Mouse (Mus musculus) layer of hippocampus, adult 9-11 months (tissue): ENCODE results near the gene Fgf16.

ENCODE experiments used
- DNase-seq: peaks from one replicate; pipeline ENCODE4 v3.0.0; 2022

The Fgf16 gene

DNA sequence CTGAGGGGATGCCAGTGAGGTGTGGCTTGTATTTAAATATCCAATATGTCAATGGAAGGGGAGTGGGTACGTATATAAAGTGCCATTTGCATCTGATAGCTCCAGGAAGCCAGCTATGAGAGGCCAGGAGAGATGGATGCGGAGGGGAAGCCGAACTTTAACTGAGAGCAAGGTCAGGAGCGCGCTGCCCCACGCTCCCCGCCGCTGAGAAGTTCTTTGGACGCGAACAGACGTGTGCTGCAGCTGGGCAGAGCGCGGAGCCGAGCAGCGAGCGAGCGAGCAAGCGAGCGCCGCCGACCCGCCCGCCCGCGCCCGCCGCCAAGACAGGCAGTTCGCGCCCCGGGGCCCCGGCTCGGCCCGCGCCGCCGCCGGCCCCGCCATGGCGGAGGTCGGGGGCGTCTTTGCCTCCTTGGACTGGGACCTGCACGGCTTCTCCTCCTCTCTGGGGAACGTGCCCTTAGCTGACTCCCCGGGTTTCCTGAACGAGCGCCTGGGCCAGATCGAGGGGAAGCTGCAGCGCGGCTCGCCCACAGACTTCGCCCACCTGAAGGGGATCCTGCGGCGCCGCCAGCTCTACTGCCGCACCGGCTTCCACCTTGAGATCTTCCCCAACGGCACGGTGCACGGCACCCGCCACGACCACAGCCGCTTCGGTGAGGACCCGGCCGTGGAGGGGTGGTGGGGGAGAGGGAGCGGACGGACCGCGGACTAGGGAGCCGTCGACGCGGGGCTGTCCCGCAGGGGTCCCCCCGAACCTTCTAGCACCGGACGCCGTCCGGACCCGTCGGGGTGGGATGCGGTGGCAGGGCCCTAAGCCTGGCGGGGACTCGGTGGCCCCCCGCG lies at the start of gene Fgf16:
TSS of gene Fgf16 (plus strand) at position 118 of the 843 bp plus-strand sequence.
- no peak for DNase-seq

DNA sequence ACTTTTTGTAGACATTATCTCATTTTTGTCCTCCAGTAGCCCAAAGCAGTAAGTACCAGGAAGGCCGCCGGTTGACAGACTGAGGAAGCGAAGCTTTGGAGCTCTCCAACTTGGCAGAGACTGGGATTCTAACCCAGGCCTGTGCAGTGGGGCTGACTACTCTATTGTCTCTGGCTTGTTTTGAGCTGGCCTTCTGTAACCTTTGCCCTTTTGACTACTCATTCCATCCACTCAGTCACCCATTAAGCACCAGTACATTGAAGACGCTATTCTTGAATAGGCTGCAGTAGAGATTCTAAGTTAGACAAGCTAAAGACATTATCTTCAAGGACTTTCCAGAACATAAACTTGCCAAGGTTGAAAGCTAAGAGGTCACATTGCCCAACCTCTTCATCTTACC lies 49.3 kb upstream of the Fgf16 start:
- no peak for DNase-seq

GRCm38 (mm10) chrX:105715789-105716321 lies 48.2 kb upstream of the Fgf16 start:
- no peak for DNase-seq

DNA sequence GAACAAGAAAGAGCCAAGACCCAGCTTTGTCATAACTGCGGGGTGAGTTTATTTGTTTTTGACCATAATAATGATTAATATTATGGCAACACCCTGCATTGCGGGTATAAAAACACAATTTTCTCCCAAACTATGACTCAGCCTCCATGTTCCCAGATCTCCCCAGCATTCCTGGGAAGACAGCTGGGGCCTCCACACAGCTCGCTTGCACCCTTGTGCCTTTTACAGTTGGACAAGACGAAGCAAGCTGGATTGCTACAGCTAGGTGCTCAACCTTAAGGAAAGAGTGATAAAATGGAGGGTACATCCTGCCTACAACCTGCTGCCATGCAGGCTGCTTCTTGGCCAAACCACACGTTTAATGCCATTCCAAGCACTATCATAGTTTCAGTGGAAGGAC lies 45.7 kb upstream of the Fgf16 start:
- DNase-seq, result no peak

- DNase-seq, result no peak
These were observed 45.1 kb upstream of the Fgf16 start for GRCm38 (mm10) chrX:105718943-105719342.

DNA sequence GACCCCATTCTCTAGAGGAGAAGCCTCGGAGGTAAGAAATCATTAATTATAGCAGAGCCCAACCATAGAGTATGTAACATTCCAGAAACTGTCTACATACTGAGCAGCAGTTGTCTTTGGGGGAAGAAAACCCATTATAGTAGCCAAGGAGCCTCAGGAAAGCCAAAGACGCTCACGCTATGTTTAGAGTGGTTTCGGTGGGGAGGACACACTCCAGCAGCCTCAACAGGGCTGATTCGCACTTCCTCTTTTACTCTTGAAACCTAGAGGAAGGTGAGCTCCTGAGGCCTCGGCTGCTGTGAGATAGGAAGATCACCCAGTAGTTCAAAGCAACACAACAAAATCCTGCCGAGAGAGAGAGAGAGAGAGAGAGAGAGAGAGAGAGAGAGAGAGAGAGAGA lies 39.9 kb upstream of the Fgf16 start:
- no peak for DNase-seq

GRCm38 (mm10) chrX:105762847-105763527 lies 1.1 kb upstream of the Fgf16 start:
- no peak for DNase-seq

- no peak for DNase-seq
These were observed 467 bp upstream of the Fgf16 start for GRCm38 (mm10) chrX:105763612-105764011.

GRCm38 (mm10) chrX:105765005-105765706 lies 1.1 kb downstream of the Fgf16 start:
- DNase-seq, result no peak

DNA sequence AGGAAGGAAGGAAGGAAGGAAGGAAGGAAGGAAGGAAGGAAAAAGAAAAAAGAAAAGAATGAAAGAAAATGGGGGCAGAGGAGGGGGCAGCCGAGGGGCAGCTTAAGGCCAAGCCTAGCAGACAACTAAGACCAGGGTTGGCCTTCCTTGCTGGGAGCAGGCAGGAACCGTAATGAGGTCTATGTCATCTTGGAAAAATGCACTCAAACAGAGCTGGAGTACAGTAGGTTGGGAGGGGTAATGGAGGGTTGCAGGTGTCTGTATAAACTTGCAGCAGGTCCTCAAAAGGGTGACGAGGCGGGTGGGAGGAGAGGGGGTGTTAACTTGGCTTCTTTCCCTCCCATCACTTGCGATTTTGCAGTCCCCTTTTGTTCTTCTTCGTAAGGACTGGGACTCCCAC lies 1.9 kb downstream of the Fgf16 start:
- DNase-seq, result no peak

DNA sequence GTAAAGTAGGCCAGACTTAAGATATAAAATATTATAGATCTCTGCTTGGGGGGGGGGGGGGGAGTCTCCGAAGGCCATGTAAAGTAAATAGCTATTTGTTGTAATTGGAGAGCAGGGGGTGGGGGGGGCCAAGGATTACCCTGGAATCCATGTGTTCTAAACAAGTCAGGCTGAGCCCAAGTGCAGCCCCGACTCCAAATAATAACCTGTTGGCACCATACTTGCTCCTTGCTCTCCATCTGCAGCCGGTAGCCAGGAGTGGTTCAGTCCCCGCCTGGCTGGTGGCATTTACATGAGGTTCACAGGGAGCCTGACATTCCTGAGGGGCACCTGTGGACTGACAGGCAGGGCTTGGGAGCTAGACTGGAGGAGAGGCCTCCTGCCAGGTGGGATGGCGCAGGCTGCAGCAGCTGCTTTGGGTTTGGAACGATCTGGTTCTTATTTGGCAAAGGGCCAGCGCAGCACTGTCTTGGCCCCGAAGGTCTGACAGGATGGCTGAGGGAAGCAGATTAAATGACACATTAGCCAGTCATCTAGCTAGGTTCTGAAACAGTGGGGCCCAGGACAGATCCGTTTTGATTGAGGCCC lies 3.2 kb downstream of the Fgf16 start:
- DNase-seq, result no peak

- no peak for DNase-seq
These were observed 3.9 kb downstream of the Fgf16 start for GRCm38 (mm10) chrX:105767932-105768331.

GRCm38 (mm10) chrX:105773281-105773680 lies 9.2 kb downstream of the Fgf16 start:
- no peak for DNase-seq

GRCm38 (mm10) chrX:105794806-105795403 lies 30.8 kb downstream of the Fgf16 start:
- DNase-seq, result no peak

DNA sequence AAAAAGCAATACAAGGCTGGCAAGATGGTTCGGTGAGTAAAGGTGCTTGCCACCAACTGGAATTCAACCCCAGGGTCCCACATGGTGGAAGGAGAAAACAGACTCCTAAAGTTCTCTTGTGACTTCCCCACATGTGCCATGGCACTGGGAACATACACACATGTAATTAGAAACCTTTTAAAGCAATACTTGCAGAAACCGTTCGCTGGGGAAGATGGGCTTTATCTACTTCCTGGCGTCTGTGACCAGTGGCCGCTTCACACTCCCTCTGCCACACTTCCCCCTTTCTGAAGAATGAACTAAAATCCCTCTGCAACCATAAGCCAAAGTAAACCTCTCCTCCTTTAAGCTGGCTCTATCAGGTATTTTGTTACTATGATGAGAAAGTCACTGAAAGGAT lies 60.4 kb downstream of the Fgf16 start:
- DNase-seq, result no peak
